Comparison of ENCODE assay signal across 8 mouse cellular contexts in genomic region chr7:46838891-46839302, GRCm38 (mm10). TPM values are rescaled to one million over a fixed set of nuclear protein-coding genes. Genes with fewer than 3 reads are reported as not detected.
DNase-seq lines count a peak whose midpoint lies in the region; ATAC-seq and TF ChIP-seq lines count a peak whose summit lies in the region.

No protein-coding gene starts in this region.

- no peak for TF ChIP-seq CTCF in bone marrow, adult 2 months (IDR thresholded peaks at IDR 0.05; ENCODE audit: control insufficient read depth, insufficient read depth, low read length)

- ATAC-seq in CD4-positive, CD25-positive, alpha-beta regulatory T cell, adult 4 months, result peak; percentile 93
- ATAC-seq in forebrain, embryonic 12.5 days (ENCODE audit: low FRiP score), result peak; percentile 50; the same call in 1 of the 2 replicates
- peak; percentile 66; the same call in 1 of the 2 replicates for ATAC-seq in heart, embryonic 16.5 days (replicated peaks; ENCODE audit: extremely low read depth, insufficient read depth, low FRiP score)
- ATAC-seq in liver, embryonic 13.5 days (ENCODE audit: low read depth), result peak; percentile 24; the same call in 1 of the 2 replicates

- H3K4me2 ChIP-seq in forebrain, embryonic 12.5 days, result peak overlapping the region; percentile 21; the same call in 1 of the 2 replicates
- peak overlapping the region; percentile 17 for H3K4me2 ChIP-seq in heart, embryonic 16.5 days (ENCODE audit: low read depth, low read length)
- peak overlapping the region; percentile 34 for H3K4me2 ChIP-seq in liver, embryonic 13.5 days

- peaks cover 16% of the 10 kb centered on the region for H3K27me3 ChIP-seq in forebrain, embryonic 12.5 days
- H3K27me3 ChIP-seq in heart, embryonic 16.5 days (ENCODE audit: control insufficient read depth, insufficient read depth, low read length), result no peaks in the 10 kb centered on the region; the same call in 1 of the 2 replicates
- H3K27me3 ChIP-seq in liver, embryonic 13.5 days, result no peaks in the 10 kb centered on the region

- TF ChIP-seq POLR2A in bone marrow, adult 2 months (IDR thresholded peaks at IDR 0.05; ENCODE audit: borderline replicate concordance, control insufficient read depth, low read depth, low read length), result no peak

- peak overlapping the region; percentile 88 for H3K27ac ChIP-seq in bone marrow, adult 2 months (ENCODE audit: control insufficient read depth, insufficient read depth, low read depth, low read length, poor library complexity)
- H3K27ac ChIP-seq in forebrain, embryonic 12.5 days, result no peak overlapping the region
- peak overlapping the region; percentile 78 for H3K27ac ChIP-seq in heart, embryonic 16.5 days (ENCODE audit: low read length)
- H3K27ac ChIP-seq in liver, embryonic 13.5 days, result peak overlapping the region; percentile 73

- WGBS in bone marrow, adult 2 months, result 4% methylated on average over 8 of the region's 8 CpGs
- 11% methylated on average over 8 of the region's 8 CpGs for WGBS in forebrain, embryonic 12.5 days
- WGBS in heart, embryonic 16.5 days, result 18% methylated on average over 8 of the region's 8 CpGs
- WGBS in liver, embryonic 13.5 days (ENCODE audit: insufficient replicate concordance), result 3% methylated on average over 8 of the region's 8 CpGs

- no peaks in the 10 kb centered on the region for H3K36me3 ChIP-seq in forebrain, embryonic 12.5 days (replicated peaks)
- H3K36me3 ChIP-seq in heart, embryonic 16.5 days (ENCODE audit: control insufficient read depth, insufficient read depth), result no peaks in the 10 kb centered on the region
- no peaks in the 10 kb centered on the region for H3K36me3 ChIP-seq in liver, embryonic 13.5 days

- peak; percentile 80 to 94 for DNase-seq in kidney, postnatal 25 days
- DNase-seq in liver, embryonic 13.5 days, result no peak
- DNase-seq in natural killer cell, adult 2 months (ENCODE audit: low spot score in 2 of 2), result peak; percentile 39 to 64
- peak; percentile 73 for DNase-seq in thymus, postnatal 14 days

- peaks cover 11% of the 10 kb centered on the region for H3K4me1 ChIP-seq in bone marrow, adult 2 months (ENCODE audit: control insufficient read depth, insufficient read depth, low read length)
- peaks cover 25% of the 10 kb centered on the region for H3K4me1 ChIP-seq in forebrain, embryonic 12.5 days
- peaks cover 19% of the 10 kb centered on the region for H3K4me1 ChIP-seq in heart, embryonic 16.5 days (ENCODE audit: control insufficient read depth, insufficient read depth, low read length)
- H3K4me1 ChIP-seq in liver, embryonic 13.5 days (replicated peaks), result peaks cover 71% of the 10 kb centered on the region

- peak overlapping the region; percentile 35 for H3K4me3 ChIP-seq in bone marrow, adult 2 months (replicated peaks; ENCODE audit: control insufficient read depth, low read depth, low read length)
- H3K4me3 ChIP-seq in forebrain, embryonic 12.5 days (replicated peaks), result no peak overlapping the region
- no peak overlapping the region for H3K4me3 ChIP-seq in heart, embryonic 16.5 days (ENCODE audit: low read length)
- H3K4me3 ChIP-seq in liver, embryonic 13.5 days (replicated peaks), result no peak overlapping the region

- H3K9ac ChIP-seq in forebrain, embryonic 12.5 days, result no peak overlapping the region
- peak overlapping the region; percentile 10; the same call in 1 of the 2 replicates for H3K9ac ChIP-seq in heart, embryonic 16.5 days (ENCODE audit: low read length)
- peak overlapping the region; percentile 8; the same call in 1 of the 2 replicates for H3K9ac ChIP-seq in liver, embryonic 13.5 days

- no peaks in the 10 kb centered on the region for H3K9me3 ChIP-seq in forebrain, embryonic 12.5 days
- H3K9me3 ChIP-seq in heart, embryonic 16.5 days (replicated peaks; ENCODE audit: control insufficient read depth, low read length), result no peaks in the 10 kb centered on the region
- no peaks in the 10 kb centered on the region for H3K9me3 ChIP-seq in liver, embryonic 13.5 days (replicated peaks)

RNA-seq across cellular contexts. Expression of gene Ldha, which starts 2.4 kb away (rescaled TPM):
- polyA plus RNA-seq in CD4-positive, CD25-positive, alpha-beta regulatory T cell, adult 4 months (2017; shearing (Covaris generic)), result 100 to 1,000 TPM; 817 to 958 TPM
- 177 and 332 TPM in 2 replicates for polyA plus RNA-seq in bone marrow, adult 2 months (2011; ENCODE audit: insufficient read depth, insufficient read length, low replicate concordance, missing spikeins)
- 1,021 and 1,078 TPM in 2 replicates for polyA plus RNA-seq in forebrain, embryonic 12.5 days (2016; fragmentation: Nextera tagmentation; extraction: Ambion mirVana)
- polyA plus RNA-seq in heart, embryonic 16.5 days (2015; fragmentation: Nextera tagmentation; extraction: Ambion mirVana), result 3,218 and 3,386 TPM in 2 replicates
- 1,268 and 1,277 TPM in 2 replicates for polyA plus RNA-seq in liver, embryonic 13.5 days (2015; fragmentation: Nextera tagmentation; extraction: Ambion mirVana)

RNA-seq across cellular contexts. Expression of gene Ldhc, which starts 22.1 kb away (rescaled TPM):
- polyA plus RNA-seq in CD4-positive, CD25-positive, alpha-beta regulatory T cell, adult 4 months (2017; shearing (Covaris generic)), result not detected
- polyA plus RNA-seq in bone marrow, adult 2 months (2011; ENCODE audit: insufficient read depth, insufficient read length, low replicate concordance, missing spikeins), result 1.3 and 2.6 TPM in 2 replicates
- polyA plus RNA-seq in forebrain, embryonic 12.5 days (2016; fragmentation: Nextera tagmentation; extraction: Ambion mirVana), result not detected in 2 replicates
- polyA plus RNA-seq in heart, embryonic 16.5 days (2015; fragmentation: Nextera tagmentation; extraction: Ambion mirVana), result not detected in 2 replicates
- polyA plus RNA-seq in liver, embryonic 13.5 days (2015; fragmentation: Nextera tagmentation; extraction: Ambion mirVana), result 0.19 and 0.55 TPM in 2 replicates

RNA-seq across cellular contexts. Expression of gene Gtf2h1, which starts 43.0 kb away (rescaled TPM):
- 10 to 100 TPM; 20.7 to 28.1 TPM for polyA plus RNA-seq in CD4-positive, CD25-positive, alpha-beta regulatory T cell, adult 4 months (2017; shearing (Covaris generic))
- polyA plus RNA-seq in bone marrow, adult 2 months (2011; ENCODE audit: insufficient read depth, insufficient read length, low replicate concordance, missing spikeins), result 16.0 and 20.0 TPM in 2 replicates
- 52.6 and 55.4 TPM in 2 replicates for polyA plus RNA-seq in forebrain, embryonic 12.5 days (2016; fragmentation: Nextera tagmentation; extraction: Ambion mirVana)
- 32.2 and 33.3 TPM in 2 replicates for polyA plus RNA-seq in heart, embryonic 16.5 days (2015; fragmentation: Nextera tagmentation; extraction: Ambion mirVana)
- polyA plus RNA-seq in liver, embryonic 13.5 days (2015; fragmentation: Nextera tagmentation; extraction: Ambion mirVana), result 42.2 and 53.1 TPM in 2 replicates

RNA-seq across cellular contexts. Expression of gene Hps5, which starts 43.0 kb away (rescaled TPM):
- 10 to 100 TPM; 14.2 to 26.1 TPM for polyA plus RNA-seq in CD4-positive, CD25-positive, alpha-beta regulatory T cell, adult 4 months (2017; shearing (Covaris generic))
- polyA plus RNA-seq in bone marrow, adult 2 months (2011; ENCODE audit: insufficient read depth, insufficient read length, low replicate concordance, missing spikeins), result 6.0 and 19.3 TPM in 2 replicates
- polyA plus RNA-seq in forebrain, embryonic 12.5 days (2016; fragmentation: Nextera tagmentation; extraction: Ambion mirVana), result 23.9 and 25.3 TPM in 2 replicates
- 10.4 and 13.0 TPM in 2 replicates for polyA plus RNA-seq in heart, embryonic 16.5 days (2015; fragmentation: Nextera tagmentation; extraction: Ambion mirVana)
- 5.8 and 8.2 TPM in 2 replicates for polyA plus RNA-seq in liver, embryonic 13.5 days (2015; fragmentation: Nextera tagmentation; extraction: Ambion mirVana)

Comparison
In these comparisons a context has a peak if more than half of its experiments do, and no peak if none do; other contexts are left out.
1. ATAC-seq: peak in every context shown above with its lines; median percentile 93 in CD4-positive, CD25-positive, alpha-beta regulatory T cell, adult 4 months; 66 in heart, embryonic 16.5 days; 50 in forebrain, embryonic 12.5 days; 24 in liver, embryonic 13.5 days.